8 mouse cellular contexts compared by ENCODE assay signal in the genomic region with DNA sequence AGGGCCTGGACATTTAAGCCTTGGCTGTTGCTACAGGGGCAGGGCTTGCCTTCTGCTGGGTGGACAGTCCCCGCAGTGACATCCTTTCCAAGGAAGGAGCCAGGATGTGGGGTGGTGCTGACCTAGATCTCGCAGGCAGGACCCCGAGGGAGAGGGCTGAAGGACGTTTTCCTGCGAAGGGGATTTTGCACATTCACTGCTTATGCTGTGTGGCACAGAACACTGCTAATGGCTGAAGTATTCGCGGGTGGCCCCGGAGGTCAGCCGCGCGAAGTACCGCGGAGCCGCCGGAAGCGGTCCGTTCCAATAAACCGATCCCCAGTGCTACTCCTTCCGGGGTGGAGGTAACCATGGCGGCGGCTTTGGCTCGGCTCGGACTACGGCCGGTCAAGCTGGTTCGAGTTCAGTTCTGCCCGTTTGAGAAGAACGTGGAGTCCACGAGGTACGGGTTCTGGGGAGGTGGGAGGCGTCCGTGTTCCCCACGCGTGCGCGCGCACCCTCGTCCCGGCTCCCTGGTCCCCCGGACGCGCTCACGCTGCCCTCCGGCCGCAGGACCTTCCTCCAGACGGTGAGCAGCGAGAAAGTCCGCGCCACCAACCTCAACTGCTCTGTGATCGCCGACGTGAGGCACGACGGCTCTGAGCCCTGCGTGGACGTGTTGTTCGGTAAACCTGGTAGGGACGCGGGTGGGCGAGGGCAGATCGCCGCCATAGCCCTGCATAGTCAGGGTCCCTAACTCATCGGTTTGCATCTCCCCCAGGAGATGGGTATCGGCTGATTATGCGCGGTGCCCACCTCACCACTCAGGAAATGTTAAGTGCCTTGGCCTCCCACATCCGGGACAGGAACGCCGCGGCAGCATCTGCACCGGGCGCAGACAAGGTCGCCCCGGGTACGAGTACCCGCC. TPM values are rescaled to one million over a fixed set of nuclear protein-coding genes. Genes with fewer than 3 reads are reported as not detected.
DNase-seq lines count a peak whose midpoint lies in the region; ATAC-seq and TF ChIP-seq lines count a peak whose summit lies in the region.

A gene (plus strand): TSS at position 279 of the 907 bp plus-strand sequence.

- H3K4me3 ChIP-seq in embryonic facial prominence, embryonic 15.5 days (replicated peaks) = peak within 1 kb of the TSS; percentile 67
- H3K4me3 ChIP-seq in limb, embryonic 15.5 days = peak within 1 kb of the TSS; percentile 89
- peak within 1 kb of the TSS; percentile 85 for H3K4me3 ChIP-seq in midbrain, embryonic 16.5 days (ENCODE audit: low read depth, low read length)
- H3K4me3 ChIP-seq in spleen, adult 2 months (ENCODE audit: extremely low read depth, insufficient read depth, insufficient read length) = peak within 1 kb of the TSS; percentile 93

- ATAC-seq in embryonic facial prominence, embryonic 15.5 days (ENCODE audit: insufficient number of reproducible peaks, low FRiP score, low TSS enrichment, low read depth) = peak; percentile 81
- peak; percentile 79 for ATAC-seq in limb, embryonic 15.5 days (ENCODE audit: insufficient number of reproducible peaks, low FRiP score, low TSS enrichment, low read depth)
- peak; percentile 91 for ATAC-seq in midbrain, embryonic 16.5 days

- H3K9ac ChIP-seq in embryonic facial prominence, embryonic 15.5 days = peak within 1 kb of the TSS; percentile 68
- H3K9ac ChIP-seq in limb, embryonic 15.5 days = peak within 1 kb of the TSS; percentile 90
- peak within 1 kb of the TSS; percentile 86 for H3K9ac ChIP-seq in midbrain, embryonic 16.5 days (ENCODE audit: low read depth, low read length)

- no peak; the same call in 1 of the 2 replicates for TF ChIP-seq CTCF in spleen, adult 2 months (IDR thresholded peaks at IDR 0.05; ENCODE audit: extremely low read depth, insufficient read depth, insufficient read length, insufficient replicate concordance)

- H3K36me3 ChIP-seq in embryonic facial prominence, embryonic 15.5 days = peaks cover 9% of the 10 kb centered on the region; the same call in 1 of the 2 replicates
- peaks cover 12% of the 10 kb centered on the region; the same call in 1 of the 2 replicates for H3K36me3 ChIP-seq in limb, embryonic 15.5 days
- H3K36me3 ChIP-seq in midbrain, embryonic 16.5 days (ENCODE audit: control insufficient read depth, insufficient read depth, low read length) = peaks cover 4% of the 10 kb centered on the region; the same call in 1 of the 2 replicates
- no peaks in the 10 kb centered on the region for H3K36me3 ChIP-seq in spleen, adult 2 months (ENCODE audit: control insufficient read depth, insufficient read depth, low read length)

- H3K9me3 ChIP-seq in embryonic facial prominence, embryonic 15.5 days (replicated peaks) = no peaks in the 10 kb centered on the region
- no peaks in the 10 kb centered on the region for H3K9me3 ChIP-seq in limb, embryonic 15.5 days
- no peaks in the 10 kb centered on the region for H3K9me3 ChIP-seq in midbrain, embryonic 16.5 days (replicated peaks; ENCODE audit: control insufficient read depth, low read length, poor library complexity, severe bottlenecking)

- TF ChIP-seq POLR2A in spleen, adult 2 months (IDR thresholded peaks at IDR 0.05; ENCODE audit: low read depth, low read length) = peak; percentile 61

- H3K4me2 ChIP-seq in embryonic facial prominence, embryonic 15.5 days (replicated peaks) = peak within 1 kb of the TSS; percentile 88
- peak within 1 kb of the TSS; percentile 82 for H3K4me2 ChIP-seq in limb, embryonic 15.5 days
- H3K4me2 ChIP-seq in midbrain, embryonic 16.5 days (ENCODE audit: low read length) = peak within 1 kb of the TSS; percentile 96

- WGBS in embryonic facial prominence, embryonic 15.5 days = under 1% methylated on average over 76 of the region's 76 CpGs
- WGBS in limb, embryonic 15.5 days = under 1% methylated on average over 76 of the region's 76 CpGs
- WGBS in midbrain, embryonic 16.5 days = under 1% methylated on average over 76 of the region's 76 CpGs
- WGBS in spleen, adult 2 months = under 1% methylated on average over 76 of the region's 76 CpGs

- H3K27ac ChIP-seq in embryonic facial prominence, embryonic 15.5 days (replicated peaks) = peak within 1 kb of the TSS; percentile 73
- H3K27ac ChIP-seq in limb, embryonic 15.5 days = peak within 1 kb of the TSS; percentile 85
- H3K27ac ChIP-seq in midbrain, embryonic 16.5 days (ENCODE audit: low read length) = peak within 1 kb of the TSS; percentile 71
- H3K27ac ChIP-seq in spleen, adult 2 months (ENCODE audit: insufficient read depth, low read length) = peak within 1 kb of the TSS; percentile 88

- peaks cover 22% of the 10 kb centered on the region for H3K4me1 ChIP-seq in embryonic facial prominence, embryonic 15.5 days
- H3K4me1 ChIP-seq in limb, embryonic 15.5 days = peaks cover 20% of the 10 kb centered on the region
- H3K4me1 ChIP-seq in midbrain, embryonic 16.5 days (ENCODE audit: control insufficient read depth, insufficient read depth, low read length) = peaks cover 19% of the 10 kb centered on the region
- H3K4me1 ChIP-seq in spleen, adult 2 months (ENCODE audit: control insufficient read depth, insufficient read depth, insufficient read length) = peaks cover 2% of the 10 kb centered on the region; the same call in 1 of the 2 replicates

- DNase-seq in layer of hippocampus, adult 11-12 months (ENCODE audit: low spot score) = peak; percentile 79
- no peak for DNase-seq in layer of hippocampus, adult 9-10 months (ENCODE audit: low spot score)
- DNase-seq in heart, adult 9 months (ENCODE audit: low spot score in 2 of 2) = peak; percentile 79 to 84
- DNase-seq in kidney, adult 9 months = peak; percentile 85
- DNase-seq in spleen, adult 2 months (ENCODE audit: low read depth in 1 of 2, low spot score in 2 of 2) = peak in 1 of 2 experiments; percentile 75

- H3K27me3 ChIP-seq in embryonic facial prominence, embryonic 15.5 days = no peaks in the 10 kb centered on the region
- H3K27me3 ChIP-seq in limb, embryonic 15.5 days = no peaks in the 10 kb centered on the region
- no peaks in the 10 kb centered on the region for H3K27me3 ChIP-seq in midbrain, embryonic 16.5 days (ENCODE audit: control insufficient read depth, insufficient read depth, low read depth, low read length)
- no peaks in the 10 kb centered on the region for H3K27me3 ChIP-seq in spleen, adult 2 months (ENCODE audit: control insufficient read depth, insufficient read depth, low read length)

RNA-seq across cellular contexts. Expression of the gene that starts here (rescaled TPM):
- 121 and 136 TPM in 2 replicates for polyA plus RNA-seq in embryonic facial prominence, embryonic 15.5 days (2015; fragmentation: Nextera tagmentation; extraction: Ambion mirVana)
- 119 and 123 TPM in 2 replicates for polyA plus RNA-seq in limb, embryonic 15.5 days (2015; fragmentation: Nextera tagmentation; extraction: Ambion mirVana)
- 113 and 115 TPM in 2 replicates for polyA plus RNA-seq in midbrain, embryonic 16.5 days (2015; fragmentation: Nextera tagmentation; extraction: Ambion mirVana)
- polyA plus RNA-seq in spleen, adult 2 months (2012; rRNA removed) = 35.0 and 39.7 TPM in 2 replicates
